Mouse (Mus musculus): ENCODE measurements around the gene Pappa2. TPM values are rescaled to one million over a fixed set of nuclear protein-coding genes. Genes with fewer than 3 reads are reported as not detected.

Gene Pappa2
- polyA plus RNA-seq, 1 experiment from 2014 or later = 2.2 TPM

GRCm38 (mm10) chr1:158874552-158875077, 105.7 kb downstream of the Pappa2 start:
- Histone ChIP-seq H3K4me3 (ENCODE audit: low read depth, low read length) (no peak overlapping the region), H3K4me1 (replicated peaks; ENCODE audit: control insufficient read depth, insufficient read depth, low read length) (no peaks in the 10 kb centered on the region), H3K4me2 (replicated peaks; ENCODE audit: low read depth, low read length) (no peak overlapping the region), H3K9me3 (ENCODE audit: control insufficient read depth, low read length) (no peaks in the 10 kb centered on the region), H3K27me3 (ENCODE audit: control insufficient read depth, insufficient read depth, low read length) (no peaks in the 10 kb centered on the region), H3K36me3 (ENCODE audit: control insufficient read depth, insufficient read depth, low read length) (no peaks in the 10 kb centered on the region), H3K27ac (ENCODE audit: low read depth, low read length) (no peak overlapping the region), H3K9ac (ENCODE audit: low read depth, low read length) (no peak overlapping the region)
- DNase-seq (ENCODE audit: low spot score) = no peak
- WGBS = 98% methylated on average over 2 of the region's 2 CpGs
- ATAC-seq (ENCODE audit: low FRiP score) = no peak

GRCm38 (mm10) chr1:158873631-158874030, 106.7 kb downstream of the Pappa2 start:
- WGBS = 85% methylated on average over 1 of the region's 1 CpGs
- ATAC-seq (ENCODE audit: low FRiP score) = no peak

GRCm38 (mm10) chr1:158871401-158871800, 108.9 kb downstream of the Pappa2 start:
- H3K9me3 ChIP-seq (ENCODE audit: control insufficient read depth, low read length) = no peaks in the 10 kb centered on the region
- H3K4me2 ChIP-seq (replicated peaks; ENCODE audit: low read depth, low read length) = no peak overlapping the region
- no peak for DNase-seq (ENCODE audit: low spot score)
- no peaks in the 10 kb centered on the region for H3K36me3 ChIP-seq (ENCODE audit: control insufficient read depth, insufficient read depth, low read length)
- no peak overlapping the region for H3K4me3 ChIP-seq (ENCODE audit: low read depth, low read length)
- no peak overlapping the region for H3K9ac ChIP-seq (ENCODE audit: low read depth, low read length)
- H3K4me1 ChIP-seq (replicated peaks; ENCODE audit: control insufficient read depth, insufficient read depth, low read length) = no peaks in the 10 kb centered on the region
- no peak overlapping the region for H3K27ac ChIP-seq (ENCODE audit: low read depth, low read length)
- WGBS = 93% methylated on average over 2 of the region's 2 CpGs
- no peaks in the 10 kb centered on the region for H3K27me3 ChIP-seq (ENCODE audit: control insufficient read depth, insufficient read depth, low read length)
- no peak for ATAC-seq (ENCODE audit: low FRiP score)

More at GRCm38 (mm10) chr1:158873631-158874030, 106.7 kb downstream of the Pappa2 start:
- no peak overlapping the region for H3K27ac ChIP-seq (ENCODE audit: low read depth, low read length)
- no peak for DNase-seq (ENCODE audit: low spot score)
- no peaks in the 10 kb centered on the region for H3K4me1 ChIP-seq (replicated peaks; ENCODE audit: control insufficient read depth, insufficient read depth, low read length)
- no peak overlapping the region for H3K4me2 ChIP-seq (replicated peaks; ENCODE audit: low read depth, low read length)
- H3K27me3 ChIP-seq (ENCODE audit: control insufficient read depth, insufficient read depth, low read length) = no peaks in the 10 kb centered on the region
- no peaks in the 10 kb centered on the region for H3K36me3 ChIP-seq (ENCODE audit: control insufficient read depth, insufficient read depth, low read length)
- no peak overlapping the region for H3K4me3 ChIP-seq (ENCODE audit: low read depth, low read length)
- H3K9ac ChIP-seq (ENCODE audit: low read depth, low read length) = no peak overlapping the region
- H3K9me3 ChIP-seq (ENCODE audit: control insufficient read depth, low read length) = no peaks in the 10 kb centered on the region

- no peaks in the 10 kb centered on the region for H3K27me3 ChIP-seq (ENCODE audit: control insufficient read depth, insufficient read depth, low read length)
- ATAC-seq (ENCODE audit: low FRiP score) = no peak
- H3K4me2 ChIP-seq (replicated peaks; ENCODE audit: low read depth, low read length) = no peak overlapping the region
- no peak overlapping the region for H3K9ac ChIP-seq (ENCODE audit: low read depth, low read length)
- DNase-seq (ENCODE audit: low spot score) = peak; percentile 12
- WGBS = 68% methylated on average over 5 of the region's 5 CpGs
- H3K4me1 ChIP-seq (replicated peaks; ENCODE audit: control insufficient read depth, insufficient read depth, low read length) = no peaks in the 10 kb centered on the region
- no peaks in the 10 kb centered on the region for H3K9me3 ChIP-seq (ENCODE audit: control insufficient read depth, low read length)
- no peaks in the 10 kb centered on the region for H3K36me3 ChIP-seq (ENCODE audit: control insufficient read depth, insufficient read depth, low read length)
- H3K4me3 ChIP-seq (ENCODE audit: low read depth, low read length) = no peak overlapping the region
- no peak overlapping the region for H3K27ac ChIP-seq (ENCODE audit: low read depth, low read length)
Observed at GRCm38 (mm10) chr1:158860190-158860589, 120.1 kb downstream of the Pappa2 start.

GRCm38 (mm10) chr1:158853936-158854882, 126.1 kb downstream of the Pappa2 start:
- no peaks in the 10 kb centered on the region for H3K36me3 ChIP-seq (ENCODE audit: control insufficient read depth, insufficient read depth, low read length)
- 60% methylated on average over 5 of the region's 5 CpGs for WGBS
- no peak overlapping the region for H3K9ac ChIP-seq (ENCODE audit: low read depth, low read length)
- H3K4me1 ChIP-seq (replicated peaks; ENCODE audit: control insufficient read depth, insufficient read depth, low read length) = no peaks in the 10 kb centered on the region
- H3K27ac ChIP-seq (ENCODE audit: low read depth, low read length) = no peak overlapping the region
- H3K4me2 ChIP-seq (replicated peaks; ENCODE audit: low read depth, low read length) = no peak overlapping the region
- DNase-seq (ENCODE audit: low spot score) (no peak), ATAC-seq (ENCODE audit: low FRiP score) (no peak)
- no peaks in the 10 kb centered on the region for H3K27me3 ChIP-seq (ENCODE audit: control insufficient read depth, insufficient read depth, low read length)
- H3K4me3 ChIP-seq (ENCODE audit: low read depth, low read length) = no peak overlapping the region
- H3K9me3 ChIP-seq (ENCODE audit: control insufficient read depth, low read length) = no peaks in the 10 kb centered on the region

- DNase-seq (ENCODE audit: low spot score) (no peak), ATAC-seq (ENCODE audit: low FRiP score) (no peak)
- no peak overlapping the region for H3K9ac ChIP-seq (ENCODE audit: low read depth, low read length)
- no peak overlapping the region for H3K27ac ChIP-seq (ENCODE audit: low read depth, low read length)
- H3K9me3 ChIP-seq (ENCODE audit: control insufficient read depth, low read length) = no peaks in the 10 kb centered on the region
- no peak overlapping the region for H3K4me2 ChIP-seq (replicated peaks; ENCODE audit: low read depth, low read length)
- no peaks in the 10 kb centered on the region for H3K36me3 ChIP-seq (ENCODE audit: control insufficient read depth, insufficient read depth, low read length)
- no peaks in the 10 kb centered on the region for H3K4me1 ChIP-seq (replicated peaks; ENCODE audit: control insufficient read depth, insufficient read depth, low read length)
- 88% methylated on average over 14 of the region's 14 CpGs for WGBS
- no peaks in the 10 kb centered on the region for H3K27me3 ChIP-seq (ENCODE audit: control insufficient read depth, insufficient read depth, low read length)
- no peak overlapping the region for H3K4me3 ChIP-seq (ENCODE audit: low read depth, low read length)
Observed at GRCm38 (mm10) chr1:158852836-158853567, 127.3 kb downstream of the Pappa2 start.

GRCm38 (mm10) chr1:158850459-158850858, 129.8 kb downstream of the Pappa2 start:
- H3K9me3 ChIP-seq (ENCODE audit: control insufficient read depth, low read length) = no peaks in the 10 kb centered on the region
- H3K9ac ChIP-seq (ENCODE audit: low read depth, low read length) = no peak overlapping the region
- no peaks in the 10 kb centered on the region for H3K36me3 ChIP-seq (ENCODE audit: control insufficient read depth, insufficient read depth, low read length)
- no peak overlapping the region for H3K4me3 ChIP-seq (ENCODE audit: low read depth, low read length)
- H3K4me1 ChIP-seq (replicated peaks; ENCODE audit: control insufficient read depth, insufficient read depth, low read length) = no peaks in the 10 kb centered on the region
- WGBS = 72% methylated on average over 3 of the region's 3 CpGs
- no peak overlapping the region for H3K27ac ChIP-seq (ENCODE audit: low read depth, low read length)
- ATAC-seq (ENCODE audit: low FRiP score) (no peak), DNase-seq (ENCODE audit: low spot score) (no peak)
- H3K4me2 ChIP-seq (replicated peaks; ENCODE audit: low read depth, low read length) = no peak overlapping the region
- no peaks in the 10 kb centered on the region for H3K27me3 ChIP-seq (ENCODE audit: control insufficient read depth, insufficient read depth, low read length)

- WGBS = 61% methylated on average over 10 of the region's 10 CpGs
- Histone ChIP-seq H3K4me3 (ENCODE audit: low read depth, low read length) (no peak overlapping the region), H3K36me3 (ENCODE audit: control insufficient read depth, insufficient read depth, low read length) (no peaks in the 10 kb centered on the region), H3K4me1 (replicated peaks; ENCODE audit: control insufficient read depth, insufficient read depth, low read length) (no peaks in the 10 kb centered on the region), H3K27me3 (ENCODE audit: control insufficient read depth, insufficient read depth, low read length) (no peaks in the 10 kb centered on the region), H3K4me2 (replicated peaks; ENCODE audit: low read depth, low read length) (no peak overlapping the region), H3K9me3 (ENCODE audit: control insufficient read depth, low read length) (no peaks in the 10 kb centered on the region), H3K9ac (ENCODE audit: low read depth, low read length) (no peak overlapping the region), H3K27ac (ENCODE audit: low read depth, low read length) (no peak overlapping the region)
- ATAC-seq (ENCODE audit: low FRiP score) = no peak
- no peak for DNase-seq (ENCODE audit: low spot score)
Observed at GRCm38 (mm10) chr1:158844604-158845003, 135.7 kb downstream of the Pappa2 start.

All from hindbrain, embryonic 11.5 days (tissue).